8 mouse cellular contexts compared by ENCODE assay signal in genomic region chr8:121128531-121129264, GRCm38 (mm10). TPM values are rescaled to one million over a fixed set of nuclear protein-coding genes. Genes with fewer than 3 reads are reported as not detected.
DNase-seq lines count a peak whose midpoint lies in the region; ATAC-seq and TF ChIP-seq lines count a peak whose summit lies in the region.

No protein-coding gene starts in this region.

- H3K9me3 ChIP-seq in E14TG2a.4 (ENCODE audit: low read length), result peaks cover under 1% of the 10 kb centered on the region; the same call in 1 of the 2 replicates
- H3K9me3 ChIP-seq in forebrain, postnatal 0 days (ENCODE audit: low read length), result 0 out of 2 replicates have a peak, but pooled peaks cover 3% of the 10 kb centered on the region
- no peaks in the 10 kb centered on the region for H3K9me3 ChIP-seq in liver, embryonic 12.5 days (replicated peaks)

- H3K36me3 ChIP-seq in E14TG2a.4 (ENCODE audit: insufficient read depth, low read length), result no peaks in the 10 kb centered on the region
- H3K36me3 ChIP-seq in forebrain, postnatal 0 days (ENCODE audit: insufficient read depth), result no peaks in the 10 kb centered on the region
- H3K36me3 ChIP-seq in liver, embryonic 12.5 days, result no peaks in the 10 kb centered on the region

- DNase-seq in gastrocnemius, adult 2 months, result no peak
- no peak for DNase-seq in gastrocnemius, postnatal 10 days
- DNase-seq in forebrain, postnatal 0 days, result no peak
- no peak for DNase-seq in adrenal gland, postnatal 36 days
- no peak for DNase-seq in ovary, postnatal 14 days (ENCODE audit: low spot score)
- DNase-seq in thymus, adult 18-20 months, result no peak

- peak overlapping the region; percentile 11; the same call in 1 of the 2 replicates for H3K4me3 ChIP-seq in gastrocnemius, adult 2 months
- peak overlapping the region; percentile 62 for H3K4me3 ChIP-seq in E14TG2a.4 (replicated peaks; ENCODE audit: low read length)
- H3K4me3 ChIP-seq in forebrain, postnatal 0 days (ENCODE audit: low read depth, low read length), result peak overlapping the region; percentile 9; the same call in 1 of the 2 replicates
- no peak overlapping the region for H3K4me3 ChIP-seq in liver, embryonic 12.5 days

- WGBS in forebrain, postnatal 0 days, result 3% methylated on average over 50 of the region's 55 CpGs
- 2% methylated on average over 55 of the region's 55 CpGs for WGBS in liver, embryonic 12.5 days (ENCODE audit: insufficient replicate concordance)

- no peak for ATAC-seq in forebrain, postnatal 0 days
- ATAC-seq in liver, embryonic 12.5 days, result no peak

- intact Hi-C loops in gastrocnemius, adult 2 months (cut with DNase I), result no loop called here

- H3K9ac ChIP-seq in forebrain, postnatal 0 days, result no peak overlapping the region
- no peak overlapping the region for H3K9ac ChIP-seq in liver, embryonic 12.5 days

- H3K4me2 ChIP-seq in forebrain, postnatal 0 days (ENCODE audit: low read depth), result peak overlapping the region; percentile 1
- H3K4me2 ChIP-seq in liver, embryonic 12.5 days, result peak overlapping the region; percentile 41

- peaks cover 31% of the 10 kb centered on the region for H3K4me1 ChIP-seq in E14TG2a.4 (replicated peaks; ENCODE audit: low read depth, low read length)
- no peaks in the 10 kb centered on the region for H3K4me1 ChIP-seq in forebrain, postnatal 0 days (ENCODE audit: insufficient read depth)
- H3K4me1 ChIP-seq in liver, embryonic 12.5 days, result 0 out of 2 replicates have a peak, but pooled peaks cover 7% of the 10 kb centered on the region

- no peak for TF ChIP-seq CTCF in gastrocnemius, adult 2 months (IDR thresholded peaks at IDR 0.05)
- no peak for TF ChIP-seq CTCF in E14TG2a.4 (conservative IDR thresholded peaks at IDR 0.05; ENCODE audit: low read length)
- no peak for TF ChIP-seq CTCF in forebrain, postnatal 0 days (IDR thresholded peaks at IDR 0.05; ENCODE audit: low read depth)

- H3K27me3 ChIP-seq in E14TG2a.4 (ENCODE audit: insufficient read depth, low read length), result peaks cover 80% of the 10 kb centered on the region
- H3K27me3 ChIP-seq in forebrain, postnatal 0 days (ENCODE audit: insufficient read depth, low read length), result peaks cover 85% of the 10 kb centered on the region
- H3K27me3 ChIP-seq in liver, embryonic 12.5 days (replicated peaks), result peaks cover 98% of the 10 kb centered on the region

- no peak overlapping the region for H3K27ac ChIP-seq in gastrocnemius, adult 2 months
- H3K27ac ChIP-seq in forebrain, postnatal 0 days (ENCODE audit: low read depth, low read length), result no peak overlapping the region
- H3K27ac ChIP-seq in liver, embryonic 12.5 days, result no peak overlapping the region

RNA-seq across cellular contexts. Expression of gene Foxl1, which starts 1.0 kb away (rescaled TPM):
- total RNA-seq in gastrocnemius, adult 2 months (2021), result not detected
- under 1 TPM; 0.09 to 0.27 TPM for total RNA-seq in gastrocnemius, postnatal 10 days (2021)
- total RNA-seq in forebrain, postnatal 0 days (2014; rRNA removed), result 0.19 TPM in 1 of 2 replicates, not detected in the other
- polyA plus RNA-seq in forebrain, postnatal 0 days (2015; fragmentation: Nextera tagmentation; extraction: Ambion mirVana), result 0.06 TPM in 1 of 2 replicates, not detected in the other
- 0.35 and 0.41 TPM in 2 replicates for polyA plus RNA-seq in liver, embryonic 12.5 days (2016; fragmentation: Nextera tagmentation; extraction: Ambion mirVana)
- under 1 TPM; 0.16 to 0.40 TPM for total RNA-seq in adrenal gland, postnatal 36 days (2021)

RNA-seq across cellular contexts. Expression of gene Foxc2, which starts 12.7 kb away (rescaled TPM):
- total RNA-seq in gastrocnemius, adult 2 months (2021), result under 1 TPM; 0.20 TPM
- 1 to 10 TPM in 1 of 2 experiments, under 1 TPM in 1; 0.78 to 1.1 TPM for total RNA-seq in gastrocnemius, postnatal 10 days (2021)
- 3.1 and 6.5 TPM in 2 replicates for total RNA-seq in forebrain, postnatal 0 days (2014; rRNA removed)
- 2.6 and 2.7 TPM in 2 replicates for polyA plus RNA-seq in forebrain, postnatal 0 days (2015; fragmentation: Nextera tagmentation; extraction: Ambion mirVana)
- 0.94 and 1.2 TPM in 2 replicates for polyA plus RNA-seq in liver, embryonic 12.5 days (2016; fragmentation: Nextera tagmentation; extraction: Ambion mirVana)
- total RNA-seq in adrenal gland, postnatal 36 days (2021), result 1 to 10 TPM; 4.9 to 8.3 TPM

RNA-seq across cellular contexts. Expression of gene Mthfsd, which starts 20.5 kb away (rescaled TPM):
- 10 to 100 TPM; 16.2 to 17.9 TPM for total RNA-seq in gastrocnemius, adult 2 months (2021)
- 10 to 100 TPM; 13.0 to 17.7 TPM for total RNA-seq in gastrocnemius, postnatal 10 days (2021)
- total RNA-seq in forebrain, postnatal 0 days (2014; rRNA removed), result 38.7 and 76.5 TPM in 2 replicates
- polyA plus RNA-seq in forebrain, postnatal 0 days (2015; fragmentation: Nextera tagmentation; extraction: Ambion mirVana), result 30.3 and 33.3 TPM in 2 replicates
- polyA plus RNA-seq in liver, embryonic 12.5 days (2016; fragmentation: Nextera tagmentation; extraction: Ambion mirVana), result 30.5 and 32.4 TPM in 2 replicates
- 10 to 100 TPM; 29.5 to 30.6 TPM for total RNA-seq in adrenal gland, postnatal 36 days (2021)

RNA-seq across cellular contexts. Expression of gene Foxf1, which starts 44.5 kb away (rescaled TPM):
- under 1 TPM; 0.10 to 0.14 TPM for total RNA-seq in gastrocnemius, adult 2 months (2021)
- total RNA-seq in gastrocnemius, postnatal 10 days (2021), result under 1 TPM; 0.16 to 0.27 TPM
- 1.3 and 2.3 TPM in 2 replicates for total RNA-seq in forebrain, postnatal 0 days (2014; rRNA removed)
- 1.4 and 1.6 TPM in 2 replicates for polyA plus RNA-seq in forebrain, postnatal 0 days (2015; fragmentation: Nextera tagmentation; extraction: Ambion mirVana)
- 14.9 and 16.9 TPM in 2 replicates for polyA plus RNA-seq in liver, embryonic 12.5 days (2016; fragmentation: Nextera tagmentation; extraction: Ambion mirVana)
- 1 to 10 TPM in 1 of 2 experiments, under 1 TPM in 1; 0.40 to 1.8 TPM for total RNA-seq in adrenal gland, postnatal 36 days (2021)
